Mouse (Mus musculus): Measurements from ENCODE around the gene Tm4sf1. TPM values are rescaled to one million over a fixed set of nuclear protein-coding genes. Genes with fewer than 3 reads are reported as not detected.

Gene Tm4sf1
- polyA plus RNA-seq, 1 experiment from 2014 or later = 17.6 TPM

DNA sequence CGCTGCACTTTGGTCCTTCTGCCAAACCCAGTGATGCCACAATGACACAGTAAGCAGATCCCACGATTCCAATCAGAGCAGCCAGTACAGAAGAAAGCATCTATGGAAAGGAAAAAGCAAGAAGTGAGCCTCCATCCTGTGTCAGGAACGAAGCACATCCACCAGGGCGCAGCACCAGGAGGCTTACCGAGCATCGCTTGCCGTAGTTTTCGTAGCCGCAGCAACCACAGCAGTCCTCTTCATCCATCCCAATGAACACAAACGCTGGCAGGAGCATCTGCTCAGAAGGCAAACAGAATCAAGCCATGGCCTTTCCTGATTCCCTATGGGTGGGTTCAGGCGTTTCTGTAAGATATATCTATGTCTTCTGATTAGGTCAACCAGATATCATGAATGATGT, 9.0 kb downstream of the Tm4sf1 start:
- no peaks in the 10 kb centered on the region for H3K27me3 ChIP-seq (replicated peaks; ENCODE audit: control insufficient read depth, insufficient read depth, low read length)
- 76% methylated on average over 11 of the region's 11 CpGs for WGBS
- H3K9ac ChIP-seq (replicated peaks; ENCODE audit: low read depth, low read length) = no peak overlapping the region
- no peaks in the 10 kb centered on the region for H3K36me3 ChIP-seq (ENCODE audit: control insufficient read depth, insufficient read depth)
- no peaks in the 10 kb centered on the region for H3K9me3 ChIP-seq (ENCODE audit: control insufficient read depth, low read length)
- H3K4me3 ChIP-seq (replicated peaks; ENCODE audit: low read length) = no peak overlapping the region
- ATAC-seq = no peak
- no peak overlapping the region for H3K4me2 ChIP-seq (ENCODE audit: low read length)
- peaks cover 6% of the 10 kb centered on the region for H3K4me1 ChIP-seq (replicated peaks; ENCODE audit: control insufficient read depth, insufficient read depth, low read length)
- H3K27ac ChIP-seq (ENCODE audit: low read length) = no peak overlapping the region

- no peak for ATAC-seq
- WGBS = 90% methylated on average over 1 of the region's 1 CpGs
- Histone ChIP-seq H3K9me3 (ENCODE audit: control insufficient read depth, low read length) (no peaks in the 10 kb centered on the region), H3K9ac (replicated peaks; ENCODE audit: low read depth, low read length) (no peak overlapping the region), H3K27me3 (replicated peaks; ENCODE audit: control insufficient read depth, insufficient read depth, low read length) (no peaks in the 10 kb centered on the region), H3K4me3 (replicated peaks; ENCODE audit: low read length) (no peak overlapping the region), H3K4me2 (ENCODE audit: low read length) (no peak overlapping the region), H3K4me1 (replicated peaks; ENCODE audit: control insufficient read depth, insufficient read depth, low read length) (0 out of 2 replicates have a peak, but pooled peaks cover 2% of the 10 kb centered on the region), H3K36me3 (ENCODE audit: control insufficient read depth, insufficient read depth) (no peaks in the 10 kb centered on the region), H3K27ac (ENCODE audit: low read length) (no peak overlapping the region)
These were observed 12.8 kb downstream of the Tm4sf1 start for GRCm38 (mm10) chr3:57288944-57289491.

DNA sequence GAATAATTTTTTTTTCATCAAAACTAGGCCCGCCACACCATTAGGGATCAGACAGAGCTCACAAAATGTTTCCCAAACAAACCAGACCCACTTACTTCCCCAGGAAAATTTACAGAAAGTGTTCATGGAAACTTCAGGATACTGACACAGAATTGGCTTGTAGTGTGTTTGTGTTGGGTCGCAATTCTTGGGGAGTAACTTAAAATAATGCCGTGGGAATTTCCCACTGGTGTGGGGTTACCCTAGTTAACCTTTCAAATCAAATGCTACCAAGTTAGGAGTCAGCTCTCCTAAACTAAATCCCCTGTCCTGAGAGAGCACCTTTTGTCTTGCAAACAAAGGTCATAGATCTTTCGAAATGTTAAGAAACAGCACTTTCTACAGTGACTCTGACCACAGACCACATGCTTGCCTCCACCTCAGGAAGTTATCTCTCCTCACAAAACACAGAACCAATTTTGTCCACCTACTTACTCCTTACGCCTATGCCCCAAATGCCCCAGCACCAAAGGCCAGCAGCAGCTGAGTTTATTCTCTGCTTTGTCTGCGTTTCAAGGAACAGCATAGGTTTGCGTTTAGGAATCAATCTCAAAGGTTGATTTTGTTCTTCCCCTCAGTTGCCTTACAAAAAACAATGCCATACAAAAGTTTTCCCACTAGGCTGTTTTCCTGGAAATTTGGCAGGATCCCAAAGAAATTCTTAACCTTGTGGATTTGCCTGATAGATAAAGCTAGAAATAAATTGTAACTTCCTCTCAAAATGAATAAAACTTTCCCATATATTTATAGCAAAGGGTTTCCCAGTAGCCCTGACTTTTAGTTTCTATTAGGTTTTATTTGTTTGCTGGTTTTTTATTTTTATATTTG, 13.7 kb downstream of the Tm4sf1 start:
- H3K27ac ChIP-seq (ENCODE audit: low read length) = no peak overlapping the region
- H3K4me3 ChIP-seq (replicated peaks; ENCODE audit: low read length) = no peak overlapping the region
- WGBS = 31% methylated on average over 7 of the region's 7 CpGs
- H3K36me3 ChIP-seq (ENCODE audit: control insufficient read depth, insufficient read depth) = no peaks in the 10 kb centered on the region
- no peak for ATAC-seq
- no peaks in the 10 kb centered on the region for H3K27me3 ChIP-seq (replicated peaks; ENCODE audit: control insufficient read depth, insufficient read depth, low read length)
- no peak overlapping the region for H3K9ac ChIP-seq (replicated peaks; ENCODE audit: low read depth, low read length)
- 0 out of 2 replicates have a peak, but pooled peaks cover 2% of the 10 kb centered on the region for H3K4me1 ChIP-seq (replicated peaks; ENCODE audit: control insufficient read depth, insufficient read depth, low read length)
- no peak overlapping the region for H3K4me2 ChIP-seq (ENCODE audit: low read length)
- H3K9me3 ChIP-seq (ENCODE audit: control insufficient read depth, low read length) = no peaks in the 10 kb centered on the region

DNA sequence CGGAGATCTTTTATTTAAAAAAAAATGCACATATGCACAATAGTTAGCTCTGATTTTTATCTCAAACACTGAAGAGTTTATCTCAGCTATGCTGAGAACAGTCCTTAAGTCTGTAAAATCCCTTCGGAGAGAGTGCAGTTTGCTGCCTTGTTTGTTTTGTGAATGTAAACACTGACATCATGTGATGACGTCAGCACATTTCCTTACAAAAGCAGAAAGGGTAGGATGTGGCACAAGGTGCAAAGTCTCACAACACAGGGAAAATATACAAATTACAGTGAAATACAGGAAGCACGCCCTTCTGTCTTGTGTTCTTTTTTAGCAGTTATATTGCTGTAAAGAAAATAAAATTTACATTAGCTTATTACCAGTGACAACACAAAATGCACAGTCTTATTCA, 14.3 kb downstream of the Tm4sf1 start:
- no peak overlapping the region for H3K4me2 ChIP-seq (ENCODE audit: low read length)
- no peak overlapping the region for H3K27ac ChIP-seq (ENCODE audit: low read length)
- ATAC-seq = no peak
- no peaks in the 10 kb centered on the region for H3K27me3 ChIP-seq (replicated peaks; ENCODE audit: control insufficient read depth, insufficient read depth, low read length)
- H3K36me3 ChIP-seq (ENCODE audit: control insufficient read depth, insufficient read depth) = no peaks in the 10 kb centered on the region
- H3K4me3 ChIP-seq (replicated peaks; ENCODE audit: low read length) = no peak overlapping the region
- H3K9ac ChIP-seq (replicated peaks; ENCODE audit: low read depth, low read length) = no peak overlapping the region
- no peaks in the 10 kb centered on the region for H3K9me3 ChIP-seq (ENCODE audit: control insufficient read depth, low read length)
- WGBS = 43% methylated on average over 4 of the region's 4 CpGs
- 0 out of 2 replicates have a peak, but pooled peaks cover 2% of the 10 kb centered on the region for H3K4me1 ChIP-seq (replicated peaks; ENCODE audit: control insufficient read depth, insufficient read depth, low read length)

GRCm38 (mm10) chr3:57278225-57278624, 23.6 kb downstream of the Tm4sf1 start:
- Histone ChIP-seq H3K9ac (replicated peaks; ENCODE audit: low read depth, low read length) (no peak overlapping the region), H3K9me3 (ENCODE audit: control insufficient read depth, low read length) (no peaks in the 10 kb centered on the region), H3K4me1 (replicated peaks; ENCODE audit: control insufficient read depth, insufficient read depth, low read length) (no peaks in the 10 kb centered on the region), H3K4me3 (replicated peaks; ENCODE audit: low read length) (no peak overlapping the region), H3K4me2 (ENCODE audit: low read length) (no peak overlapping the region), H3K36me3 (ENCODE audit: control insufficient read depth, insufficient read depth) (no peaks in the 10 kb centered on the region), H3K27me3 (replicated peaks; ENCODE audit: control insufficient read depth, insufficient read depth, low read length) (no peaks in the 10 kb centered on the region), H3K27ac (ENCODE audit: low read length) (no peak overlapping the region)
- no peak for ATAC-seq
- 82% methylated on average over 4 of the region's 4 CpGs for WGBS

- Histone ChIP-seq H3K36me3 (ENCODE audit: control insufficient read depth, insufficient read depth) (no peaks in the 10 kb centered on the region), H3K27me3 (replicated peaks; ENCODE audit: control insufficient read depth, insufficient read depth, low read length) (no peaks in the 10 kb centered on the region), H3K9me3 (ENCODE audit: control insufficient read depth, low read length) (no peaks in the 10 kb centered on the region), H3K9ac (replicated peaks; ENCODE audit: low read depth, low read length) (no peak overlapping the region), H3K27ac (ENCODE audit: low read length) (no peak overlapping the region), H3K4me1 (replicated peaks; ENCODE audit: control insufficient read depth, insufficient read depth, low read length) (no peaks in the 10 kb centered on the region), H3K4me2 (ENCODE audit: low read length) (no peak overlapping the region), H3K4me3 (replicated peaks; ENCODE audit: low read length) (no peak overlapping the region)
- WGBS = 85% methylated on average over 5 of the region's 5 CpGs
- no peak for ATAC-seq
These were observed 24.3 kb downstream of the Tm4sf1 start for GRCm38 (mm10) chr3:57277453-57277852.

GRCm38 (mm10) chr3:57276821-57277220, 25.0 kb downstream of the Tm4sf1 start:
- Histone ChIP-seq H3K9ac (replicated peaks; ENCODE audit: low read depth, low read length) (no peak overlapping the region), H3K27me3 (replicated peaks; ENCODE audit: control insufficient read depth, insufficient read depth, low read length) (no peaks in the 10 kb centered on the region), H3K4me3 (replicated peaks; ENCODE audit: low read length) (no peak overlapping the region), H3K27ac (ENCODE audit: low read length) (no peak overlapping the region), H3K9me3 (ENCODE audit: control insufficient read depth, low read length) (no peaks in the 10 kb centered on the region), H3K4me2 (ENCODE audit: low read length) (no peak overlapping the region), H3K4me1 (replicated peaks; ENCODE audit: control insufficient read depth, insufficient read depth, low read length) (no peaks in the 10 kb centered on the region), H3K36me3 (ENCODE audit: control insufficient read depth, insufficient read depth) (no peaks in the 10 kb centered on the region)
- ATAC-seq = no peak
- 84% methylated on average over 3 of the region's 3 CpGs for WGBS

DNA sequence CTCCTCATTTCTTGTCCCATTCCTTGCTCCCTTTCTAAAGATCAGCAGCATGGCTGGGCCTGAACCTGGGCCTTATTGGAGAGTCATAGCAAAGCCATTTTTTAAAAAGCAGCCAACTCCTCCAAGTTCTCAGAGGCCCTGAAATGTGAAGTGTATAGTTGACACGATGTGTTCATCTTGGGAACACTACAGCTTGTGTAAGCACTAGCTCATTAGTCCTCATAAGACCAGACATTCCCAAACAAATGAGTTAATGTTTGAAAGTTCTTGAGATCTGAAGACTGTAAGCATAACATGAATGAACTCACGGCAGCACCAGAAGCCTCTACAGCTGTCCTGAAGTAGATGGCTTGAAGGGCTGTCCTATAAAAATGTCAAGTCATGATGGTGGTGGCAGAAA, 32.8 kb downstream of the Tm4sf1 start:
- ATAC-seq = no peak
- no peaks in the 10 kb centered on the region for H3K27me3 ChIP-seq (replicated peaks; ENCODE audit: control insufficient read depth, insufficient read depth, low read length)
- H3K36me3 ChIP-seq (ENCODE audit: control insufficient read depth, insufficient read depth) = no peaks in the 10 kb centered on the region
- no peaks in the 10 kb centered on the region for H3K4me1 ChIP-seq (replicated peaks; ENCODE audit: control insufficient read depth, insufficient read depth, low read length)
- no peak overlapping the region for H3K4me3 ChIP-seq (replicated peaks; ENCODE audit: low read length)
- H3K4me2 ChIP-seq (ENCODE audit: low read length) = no peak overlapping the region
- WGBS = 77% methylated on average over 2 of the region's 2 CpGs
- no peak overlapping the region for H3K27ac ChIP-seq (ENCODE audit: low read length)
- H3K9ac ChIP-seq (replicated peaks; ENCODE audit: low read depth, low read length) = no peak overlapping the region
- H3K9me3 ChIP-seq (ENCODE audit: control insufficient read depth, low read length) = no peaks in the 10 kb centered on the region

- ATAC-seq = peak; percentile 88
- no peaks in the 10 kb centered on the region for H3K4me1 ChIP-seq (replicated peaks; ENCODE audit: control insufficient read depth, insufficient read depth, low read length)
- no peak overlapping the region for H3K4me2 ChIP-seq (ENCODE audit: low read length)
- H3K27me3 ChIP-seq (replicated peaks; ENCODE audit: control insufficient read depth, insufficient read depth, low read length) = no peaks in the 10 kb centered on the region
- H3K9ac ChIP-seq (replicated peaks; ENCODE audit: low read depth, low read length) = no peak overlapping the region
- H3K27ac ChIP-seq (ENCODE audit: low read length) = no peak overlapping the region
- no peaks in the 10 kb centered on the region for H3K9me3 ChIP-seq (ENCODE audit: control insufficient read depth, low read length)
- H3K36me3 ChIP-seq (ENCODE audit: control insufficient read depth, insufficient read depth) = no peaks in the 10 kb centered on the region
- no peak overlapping the region for H3K4me3 ChIP-seq (replicated peaks; ENCODE audit: low read length)
- 34% methylated on average over 6 of the region's 6 CpGs for WGBS
These were observed 34.1 kb downstream of the Tm4sf1 start for GRCm38 (mm10) chr3:57267559-57268173.

Data from forebrain, embryonic 16.5 days (tissue).